Mouse (Mus musculus): ENCODE data around the gene Abhd4.

- TF ChIP-seq CTCF (IDR thresholded peaks at IDR 0.05; ENCODE audit: low read depth) (no peak), EP300 (IDR thresholded peaks at IDR 0.05; ENCODE audit: low read depth) (no peak)
Observed at GRCm38 (mm10) chr14:54300676-54301075, 46.7 kb downstream of the Abhd4 start.
